7 mouse cellular contexts compared by ENCODE assay signal in the genomic region with DNA sequence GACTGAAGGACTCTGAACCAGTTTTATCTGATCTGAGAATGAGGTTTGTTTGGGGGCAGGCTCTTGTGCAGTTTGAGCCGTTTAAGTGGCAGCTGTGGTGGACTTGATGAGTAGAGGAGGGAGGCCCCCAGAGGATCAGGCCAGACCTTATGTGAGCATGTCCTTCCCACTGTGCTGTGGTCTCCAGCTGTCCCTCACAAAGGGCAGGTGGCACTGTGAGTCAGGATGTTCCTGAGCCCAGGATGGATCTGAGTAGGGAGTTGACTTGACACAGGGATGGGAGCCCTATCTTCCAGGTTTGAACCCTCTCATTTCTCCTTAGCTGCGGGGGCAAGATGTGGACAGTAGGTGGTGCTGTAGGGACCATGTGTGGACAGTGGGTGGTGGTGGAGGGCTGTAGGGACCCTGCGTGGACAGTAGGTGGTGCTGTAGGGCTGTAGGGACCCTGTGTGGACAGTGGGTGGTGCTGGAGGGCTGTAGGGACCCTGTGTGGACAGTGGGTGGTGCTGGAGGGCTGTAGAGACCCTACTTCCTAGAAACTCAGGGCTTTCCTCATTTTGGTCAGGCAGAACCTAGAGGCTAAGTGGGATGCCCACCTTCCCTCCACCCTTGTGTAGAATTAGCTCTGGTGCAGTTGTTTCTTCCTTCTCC. TPM values are rescaled to one million over a fixed set of nuclear protein-coding genes. Genes with fewer than 3 reads are reported as not detected.
A peak's percentile ranks its signal among the peaks of the same experiment; 100 is the strongest.
DNase-seq lines count a peak whose midpoint lies in the region; ATAC-seq and TF ChIP-seq lines count a peak whose summit lies in the region.

No protein-coding gene starts in this region.

- H3K4me3 ChIP-seq in hindbrain, postnatal 0 days (ENCODE audit: low read length), result no peak overlapping the region

- DNase-seq in adrenal gland, adult (ENCODE audit: inconsistent age in 2 of 2, low spot score in 1 of 2), result peak; percentile 77 to 90
- peak; percentile 63 to 67 for DNase-seq in cerebellum, postnatal 36 days
- peak; percentile 62 for DNase-seq in gastrocnemius, adult 8-10 months (ENCODE audit: low spot score in 2 of 2)
- DNase-seq in hindbrain, postnatal 0 days (ENCODE audit: low spot score), result peak; percentile 95
- peak; percentile 77 to 87 for DNase-seq in left cerebral cortex, postnatal 14 days (ENCODE audit: low spot score in 2 of 2)
- DNase-seq in mesoderm, embryonic 11.5 days (ENCODE audit: low read depth, low spot score), result peak; percentile 94
- DNase-seq in right cerebral cortex, postnatal 36 days (ENCODE audit: low spot score in 2 of 2), result peak; percentile 56 to 59

- H3K27ac ChIP-seq in hindbrain, postnatal 0 days, result no peak overlapping the region

- ATAC-seq in hindbrain, postnatal 0 days, result peak; percentile 99

- no peak overlapping the region for H3K4me2 ChIP-seq in hindbrain, postnatal 0 days (ENCODE audit: low read depth, low read length)

- no peaks in the 10 kb centered on the region for H3K4me1 ChIP-seq in hindbrain, postnatal 0 days (ENCODE audit: insufficient read depth, low read length)

- peak; percentile 100 for TF ChIP-seq CTCF in hindbrain, postnatal 0 days (IDR thresholded peaks at IDR 0.05; ENCODE audit: low read depth)

- no peaks in the 10 kb centered on the region for H3K27me3 ChIP-seq in hindbrain, postnatal 0 days (ENCODE audit: insufficient read depth, low read length)

- H3K9me3 ChIP-seq in hindbrain, postnatal 0 days (ENCODE audit: low read length), result no peaks in the 10 kb centered on the region

- intact Hi-C loops in left cerebral cortex, postnatal 14 days (cut with DNase I), result loop anchor here (10.0 kb wide), 1 partner anchor 258 kb away; a partner anchor contains a TSS

- no peak overlapping the region for H3K9ac ChIP-seq in hindbrain, postnatal 0 days (replicated peaks; ENCODE audit: low read length)

- WGBS in hindbrain, postnatal 0 days, result 23% methylated on average over 3 of the region's 3 CpGs

- H3K36me3 ChIP-seq in hindbrain, postnatal 0 days (ENCODE audit: insufficient read depth, low read length), result no peaks in the 10 kb centered on the region

RNA-seq across cellular contexts. Expression of a gene that starts 18.5 kb away (rescaled TPM):
- 1 to 10 TPM; 1.3 to 2.1 (median 1.6) TPM for total RNA-seq in gastrocnemius, adult 8-10 months (2022)
- 289 and 302 TPM in 2 replicates for total RNA-seq in hindbrain, postnatal 0 days (2014; rRNA removed)
- 129 and 142 TPM in 2 replicates for polyA plus RNA-seq in hindbrain, postnatal 0 days (2015; fragmentation: Nextera tagmentation; extraction: Ambion mirVana)
- 10 to 100 TPM; 80.3 TPM for total RNA-seq in left cerebral cortex, postnatal 14 days (2021)

RNA-seq across cellular contexts. Expression of a gene that starts 24.3 kb away (rescaled TPM):
- total RNA-seq in gastrocnemius, adult 8-10 months (2022), result not detected
- not detected in 2 replicates for total RNA-seq in hindbrain, postnatal 0 days (2014; rRNA removed)
- not detected in 2 replicates for polyA plus RNA-seq in hindbrain, postnatal 0 days (2015; fragmentation: Nextera tagmentation; extraction: Ambion mirVana)
- total RNA-seq in left cerebral cortex, postnatal 14 days (2021), result not detected

RNA-seq across cellular contexts. Expression of a gene that starts 42.6 kb away (rescaled TPM):
- total RNA-seq in gastrocnemius, adult 8-10 months (2022), result 1 to 10 TPM; 2.9 to 8.9 (median 5.6) TPM
- 12.2 and 13.9 TPM in 2 replicates for total RNA-seq in hindbrain, postnatal 0 days (2014; rRNA removed)
- polyA plus RNA-seq in hindbrain, postnatal 0 days (2015; fragmentation: Nextera tagmentation; extraction: Ambion mirVana), result 6.2 and 8.2 TPM in 2 replicates
- 1 to 10 TPM in 1 of 2 experiments, under 1 TPM in 1; 0.72 to 1.3 TPM for total RNA-seq in left cerebral cortex, postnatal 14 days (2021)

Comparison
In these comparisons a context has a peak if more than half of its experiments do, and no peak if none do; other contexts are left out.
1. RNA of a gene that starts 18.5 kb away (total RNA-seq): 289 to 302 TPM in hindbrain, postnatal 0 days and 80.3 TPM in left cerebral cortex, postnatal 14 days; 1.3 to 2.1 TPM in gastrocnemius, adult 8-10 months; every median in the first group is over 10 times any median in the second.
2. Peak in every context shown above with its lines, with median percentiles within 50 percentile points of each other: DNase-seq.